Mouse (Mus musculus): ENCODE results near the gene Fgf18. TPM values are rescaled to one million over a fixed set of nuclear protein-coding genes. Genes with fewer than 3 reads are reported as not detected.

Fgf18 gene
- polyA plus RNA-seq, 1 experiment from 2014 or later: 3.8 TPM

DNA sequence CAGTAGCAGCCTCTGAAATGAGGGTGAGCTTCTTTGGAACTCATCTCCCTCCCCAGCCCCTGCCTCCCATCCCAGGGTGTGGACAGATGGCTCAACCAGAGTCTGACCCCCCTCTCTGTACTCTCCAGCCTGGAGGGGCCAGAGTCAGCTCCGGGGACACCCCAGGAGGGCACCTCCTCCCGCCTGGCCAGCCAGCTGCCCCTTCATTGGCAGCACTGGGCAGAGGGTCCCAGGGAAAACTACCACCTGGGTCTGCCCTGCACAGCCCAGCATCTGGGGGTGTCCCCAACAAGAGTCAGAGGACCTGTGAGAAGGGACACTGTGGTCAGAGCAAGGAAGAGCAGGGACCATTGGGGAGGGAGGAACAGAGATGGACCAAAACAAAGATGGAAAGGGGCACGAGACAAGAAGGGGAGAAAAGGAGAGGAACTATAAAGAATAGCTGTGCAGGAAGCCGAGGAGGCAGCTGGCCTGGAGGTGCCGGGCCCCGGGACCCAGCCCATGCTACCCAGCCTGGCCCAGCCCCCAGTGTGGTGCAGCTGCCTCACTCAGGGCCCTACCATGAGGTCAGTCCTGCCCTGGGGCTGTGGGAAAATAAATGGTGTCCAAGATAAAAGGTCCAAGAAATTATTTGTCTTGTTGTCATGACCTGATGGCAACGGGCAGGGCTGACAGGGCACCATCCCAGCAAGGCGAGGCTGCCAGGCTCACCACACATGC, 14.4 kb downstream of the Fgf18 start:
- no peaks in the 10 kb centered on the region for H3K9me3 ChIP-seq
- H3K36me3 ChIP-seq (replicated peaks): no peaks in the 10 kb centered on the region
- H3K27ac ChIP-seq: no peak overlapping the region
- no peak overlapping the region for H3K9ac ChIP-seq
- H3K4me3 ChIP-seq: no peak overlapping the region
- WGBS: 73% methylated on average over 8 of the region's 8 CpGs
- H3K4me1 ChIP-seq: no peaks in the 10 kb centered on the region
- H3K4me2 ChIP-seq: no peak overlapping the region
- no peaks in the 10 kb centered on the region for H3K27me3 ChIP-seq (replicated peaks)
- ATAC-seq (replicated peaks): no peak

DNA sequence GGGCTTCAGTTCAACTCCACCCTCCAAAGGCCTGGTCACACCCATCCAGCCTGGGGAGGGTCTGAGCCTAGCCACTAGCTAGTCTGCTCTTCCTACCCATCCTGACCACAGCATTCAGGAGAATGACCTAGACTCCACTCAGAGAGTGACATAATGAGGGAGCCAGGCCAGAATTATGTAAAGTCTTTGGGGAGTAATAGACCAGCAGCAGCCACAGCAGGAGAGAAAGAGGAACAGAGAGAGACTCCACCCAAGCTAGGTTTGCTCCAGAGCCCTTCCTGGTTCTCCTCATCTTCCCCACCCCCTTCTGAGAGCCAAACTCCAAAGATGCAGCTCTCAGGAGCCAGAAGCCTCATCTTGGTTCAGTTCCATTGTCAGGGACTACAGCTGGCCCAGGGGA, 20.1 kb downstream of the Fgf18 start:
- Histone ChIP-seq H3K4me3 (no peak overlapping the region), H3K4me2 (no peak overlapping the region), H3K27ac (no peak overlapping the region), H3K36me3 (replicated peaks) (no peaks in the 10 kb centered on the region), H3K9ac (no peak overlapping the region), H3K9me3 (no peaks in the 10 kb centered on the region), H3K27me3 (replicated peaks) (no peaks in the 10 kb centered on the region; the same call in 1 of the 2 replicates), H3K4me1 (peaks cover 6% of the 10 kb centered on the region; the same call in 1 of the 2 replicates)
- no peak for ATAC-seq (replicated peaks)

DNA sequence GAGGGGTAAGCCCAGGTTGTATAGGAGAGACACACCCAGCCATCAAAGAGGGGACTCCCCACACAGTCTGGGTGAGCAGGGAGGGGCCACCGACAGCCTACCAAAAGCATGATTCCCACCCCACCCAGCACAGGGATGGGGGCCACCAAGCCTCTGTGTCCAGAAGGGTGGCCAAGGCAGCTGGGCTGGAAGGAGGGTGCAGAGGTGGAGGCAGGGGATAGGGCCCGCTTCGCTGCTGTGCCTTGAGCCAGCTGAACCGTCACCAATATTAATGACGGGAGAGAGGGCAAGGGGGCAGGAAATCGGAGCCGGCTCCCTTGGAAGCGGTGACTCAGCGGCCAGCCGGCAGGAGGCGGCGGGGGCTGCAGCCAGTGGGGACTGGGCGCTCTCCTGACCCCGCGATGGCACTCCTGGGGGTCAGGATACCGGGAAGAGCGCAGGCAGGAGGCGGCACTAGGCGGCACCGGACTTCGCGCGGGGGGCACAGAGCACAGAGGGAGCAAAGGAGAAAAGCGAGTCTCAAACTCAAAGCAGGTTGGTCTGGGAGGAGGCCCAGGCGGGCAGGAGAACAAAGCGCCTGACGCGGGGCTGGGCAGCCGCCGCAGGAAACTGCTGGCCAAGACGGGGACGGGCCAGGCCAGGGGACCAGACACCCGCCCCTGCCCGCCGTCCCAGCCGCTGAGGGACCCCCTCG, 24.5 kb downstream of the Fgf18 start:
- 6% methylated on average over 33 of the region's 37 CpGs for WGBS
- Histone ChIP-seq H3K36me3 (replicated peaks) (no peaks in the 10 kb centered on the region), H3K27me3 (replicated peaks) (no peaks in the 10 kb centered on the region; the same call in 1 of the 2 replicates), H3K9ac (peak overlapping the region; percentile 31; the same call in 1 of the 2 replicates), H3K4me2 (peak overlapping the region; percentile 55), H3K27ac (no peak overlapping the region), H3K4me3 (peak overlapping the region; percentile 27), H3K9me3 (no peaks in the 10 kb centered on the region), H3K4me1 (peaks cover 6% of the 10 kb centered on the region; the same call in 1 of the 2 replicates)
- ATAC-seq (replicated peaks): peak; percentile 55

DNA sequence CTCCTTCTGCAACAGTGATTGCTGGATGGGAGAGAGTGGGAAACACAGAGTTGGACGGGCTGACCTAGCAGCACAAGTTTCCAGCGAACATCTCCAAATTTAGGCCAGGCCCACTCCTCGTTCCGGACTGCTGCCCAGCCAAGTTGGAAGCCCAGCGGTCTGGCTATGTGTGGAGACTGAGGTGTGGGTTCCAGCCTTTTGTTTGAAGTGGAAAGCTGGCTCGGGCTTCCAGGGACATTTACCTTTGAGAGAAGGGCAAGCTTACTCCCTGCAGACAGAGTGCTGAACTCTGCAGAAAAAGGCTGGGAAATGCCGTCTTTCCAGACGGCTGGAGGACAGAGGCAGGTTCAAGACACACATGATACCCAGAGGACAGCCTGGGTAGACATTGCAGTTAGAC, 27.6 kb downstream of the Fgf18 start:
- Histone ChIP-seq H3K4me2 (no peak overlapping the region), H3K4me3 (no peak overlapping the region), H3K27ac (no peak overlapping the region), H3K9ac (no peak overlapping the region), H3K9me3 (no peaks in the 10 kb centered on the region), H3K36me3 (replicated peaks) (no peaks in the 10 kb centered on the region), H3K27me3 (replicated peaks) (no peaks in the 10 kb centered on the region; the same call in 1 of the 2 replicates), H3K4me1 (peaks cover 6% of the 10 kb centered on the region; the same call in 1 of the 2 replicates)
- WGBS: 72% methylated on average over 8 of the region's 8 CpGs
- no peak for ATAC-seq (replicated peaks)

DNA sequence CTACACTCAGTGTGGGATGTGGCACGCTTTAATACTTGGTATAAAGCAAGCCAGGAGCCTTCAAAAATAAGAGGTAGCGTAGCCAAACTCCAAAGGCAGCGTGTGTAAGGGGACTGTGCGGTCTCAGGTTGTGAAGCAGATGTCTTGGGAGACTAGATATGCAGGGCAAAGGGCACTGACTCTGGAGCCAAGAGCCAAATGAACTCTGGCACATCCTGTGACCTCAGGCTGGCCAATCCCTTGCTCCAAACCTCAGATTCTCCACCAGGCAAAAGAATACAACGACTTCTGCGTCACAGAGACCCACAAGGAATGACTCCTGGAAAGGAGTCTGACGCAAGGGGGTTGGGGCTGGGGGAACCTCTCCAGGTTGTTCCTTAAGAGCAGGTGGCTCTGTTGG, 28.1 kb downstream of the Fgf18 start:
- ATAC-seq (replicated peaks): no peak
- no peak overlapping the region for H3K27ac ChIP-seq

DNA sequence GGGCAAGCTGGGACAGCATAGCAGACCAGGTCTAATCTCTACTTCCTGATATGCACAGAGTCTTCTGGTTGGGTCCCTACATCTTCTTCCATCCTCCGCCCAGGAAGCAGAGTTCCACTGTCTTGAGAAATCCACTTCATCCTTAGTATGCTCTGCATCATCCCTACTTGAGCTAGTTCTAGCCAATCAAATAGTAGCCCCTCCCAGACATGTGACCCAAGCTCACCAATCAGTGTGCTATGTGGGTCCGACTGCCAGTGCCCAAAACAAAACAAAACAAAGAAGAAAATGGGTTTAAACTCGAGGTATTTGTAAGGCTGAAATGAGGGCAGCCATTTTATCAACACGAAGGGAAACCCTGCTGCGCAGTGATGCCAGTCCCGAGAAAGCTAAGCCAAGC, 28.7 kb downstream of the Fgf18 start:
- H3K9ac ChIP-seq: no peak overlapping the region
- peaks cover 6% of the 10 kb centered on the region; the same call in 1 of the 2 replicates for H3K4me1 ChIP-seq
- 78% methylated on average over 6 of the region's 6 CpGs for WGBS
- no peaks in the 10 kb centered on the region for H3K36me3 ChIP-seq (replicated peaks)
- no peak overlapping the region for H3K4me2 ChIP-seq
- H3K4me3 ChIP-seq: no peak overlapping the region
- H3K27me3 ChIP-seq (replicated peaks): no peaks in the 10 kb centered on the region; the same call in 1 of the 2 replicates
- no peaks in the 10 kb centered on the region for H3K9me3 ChIP-seq
- no peak overlapping the region for H3K27ac ChIP-seq
- no peak for ATAC-seq (replicated peaks)

More for the DNA sequence above, 28.1 kb downstream of the Fgf18 start:
- no peak overlapping the region for H3K4me2 ChIP-seq
- H3K9me3 ChIP-seq: no peaks in the 10 kb centered on the region
- H3K9ac ChIP-seq: no peak overlapping the region
- 91% methylated on average over 7 of the region's 7 CpGs for WGBS
- H3K4me3 ChIP-seq: no peak overlapping the region
- peaks cover 6% of the 10 kb centered on the region; the same call in 1 of the 2 replicates for H3K4me1 ChIP-seq
- no peaks in the 10 kb centered on the region for H3K36me3 ChIP-seq (replicated peaks)
- no peaks in the 10 kb centered on the region; the same call in 1 of the 2 replicates for H3K27me3 ChIP-seq (replicated peaks)

DNA sequence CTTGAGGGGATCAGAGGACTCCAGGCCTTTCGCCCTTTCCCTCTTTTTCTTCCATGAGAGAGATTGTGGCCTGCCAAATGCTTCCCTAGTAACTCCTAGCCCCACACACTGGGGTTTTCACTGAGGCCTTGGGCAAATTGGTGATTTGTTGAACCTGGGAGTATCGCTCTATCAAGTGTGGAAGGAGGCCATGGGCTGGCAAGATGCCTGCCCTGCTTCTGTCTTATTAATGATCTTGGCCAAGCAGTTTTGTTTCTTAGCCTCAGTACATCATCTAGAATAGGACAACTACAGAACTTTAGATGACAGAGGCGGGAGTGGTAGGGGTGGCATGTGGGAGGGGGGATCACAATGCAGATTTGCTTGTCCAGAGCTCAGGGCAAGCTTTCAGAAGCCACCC, 31.4 kb downstream of the Fgf18 start:
- no peaks in the 10 kb centered on the region for H3K4me1 ChIP-seq
- H3K9me3 ChIP-seq: no peaks in the 10 kb centered on the region
- no peak for ATAC-seq (replicated peaks)
- WGBS: 78% methylated on average over 3 of the region's 3 CpGs
- no peaks in the 10 kb centered on the region for H3K27me3 ChIP-seq (replicated peaks)
- H3K4me3 ChIP-seq: no peak overlapping the region
- H3K4me2 ChIP-seq: no peak overlapping the region
- no peak overlapping the region for H3K27ac ChIP-seq
- H3K36me3 ChIP-seq (replicated peaks): no peaks in the 10 kb centered on the region
- no peak overlapping the region for H3K9ac ChIP-seq

DNA sequence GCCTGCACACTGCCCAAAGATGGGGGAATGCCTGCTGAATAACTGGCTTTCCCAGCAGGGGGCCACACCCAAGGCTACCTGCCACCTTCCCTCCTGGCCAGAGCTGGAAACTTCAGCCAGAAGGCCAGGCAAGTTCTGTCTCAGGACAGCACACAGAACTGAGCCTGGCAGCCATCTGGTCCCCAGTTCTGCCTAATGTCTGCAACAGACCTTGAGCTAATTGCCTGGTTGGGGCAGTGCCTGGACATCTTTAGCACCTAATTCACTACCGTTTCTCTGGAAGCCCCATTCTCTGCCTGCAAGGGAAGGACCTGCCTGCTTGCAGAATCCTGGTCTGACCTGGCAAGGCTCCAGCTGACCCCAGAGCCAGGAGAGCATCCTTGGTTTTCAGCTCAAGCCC, 34.8 kb downstream of the Fgf18 start:
- Histone ChIP-seq H3K4me2 (no peak overlapping the region), H3K9me3 (no peaks in the 10 kb centered on the region), H3K36me3 (replicated peaks) (no peaks in the 10 kb centered on the region), H3K4me1 (no peaks in the 10 kb centered on the region), H3K4me3 (no peak overlapping the region), H3K27me3 (replicated peaks) (no peaks in the 10 kb centered on the region), H3K9ac (no peak overlapping the region), H3K27ac (no peak overlapping the region)
- ATAC-seq (replicated peaks): no peak
- WGBS: 35% methylated on average over 1 of the region's 1 CpGs

DNA sequence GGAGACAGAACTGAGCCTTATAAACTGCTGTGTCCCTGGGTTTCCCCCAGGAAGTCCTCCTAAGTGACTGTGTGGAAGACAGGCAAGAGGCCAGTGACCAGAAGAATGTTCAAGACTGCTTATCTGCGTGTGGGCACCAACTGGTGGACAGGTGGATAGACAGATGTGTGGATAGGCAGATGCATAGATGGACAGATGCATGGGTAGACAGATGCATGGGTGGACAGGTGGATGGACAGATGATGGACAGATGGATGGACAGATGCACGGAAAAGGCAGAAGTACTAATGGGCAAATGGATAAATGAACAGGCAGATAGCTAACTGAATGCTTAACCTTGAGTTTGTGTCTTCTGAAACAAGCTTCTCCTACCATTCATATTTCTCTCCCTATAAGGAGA, 37.1 kb downstream of the Fgf18 start:
- Histone ChIP-seq H3K4me2 (no peak overlapping the region), H3K27ac (no peak overlapping the region), H3K4me1 (no peaks in the 10 kb centered on the region), H3K27me3 (replicated peaks) (no peaks in the 10 kb centered on the region), H3K36me3 (replicated peaks) (no peaks in the 10 kb centered on the region), H3K4me3 (no peak overlapping the region), H3K9me3 (no peaks in the 10 kb centered on the region), H3K9ac (no peak overlapping the region)
- no peak for ATAC-seq (replicated peaks)
- WGBS: 76% methylated on average over 2 of the region's 2 CpGs

DNA sequence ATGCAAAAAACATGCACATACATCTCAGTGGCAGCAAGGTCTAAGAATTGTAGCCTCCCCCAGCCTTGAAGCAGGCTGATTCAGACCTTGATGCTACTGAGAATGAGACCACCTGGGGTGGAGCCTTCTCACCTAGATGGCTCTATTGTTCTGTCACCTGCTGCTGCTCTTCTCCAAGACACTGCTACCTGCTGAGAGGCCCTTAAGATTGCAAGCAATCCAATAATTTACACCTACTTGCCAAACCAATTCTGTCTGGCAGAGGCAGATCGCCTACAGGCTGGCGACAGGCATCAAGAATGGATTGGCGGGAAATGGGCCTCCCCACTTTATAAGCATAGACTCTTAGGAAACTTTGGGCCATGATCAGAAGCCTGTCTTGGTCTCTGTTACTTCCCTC, 39.7 kb downstream of the Fgf18 start:
- 56% methylated on average over 3 of the region's 3 CpGs for WGBS
- ATAC-seq (replicated peaks): no peak

DNA sequence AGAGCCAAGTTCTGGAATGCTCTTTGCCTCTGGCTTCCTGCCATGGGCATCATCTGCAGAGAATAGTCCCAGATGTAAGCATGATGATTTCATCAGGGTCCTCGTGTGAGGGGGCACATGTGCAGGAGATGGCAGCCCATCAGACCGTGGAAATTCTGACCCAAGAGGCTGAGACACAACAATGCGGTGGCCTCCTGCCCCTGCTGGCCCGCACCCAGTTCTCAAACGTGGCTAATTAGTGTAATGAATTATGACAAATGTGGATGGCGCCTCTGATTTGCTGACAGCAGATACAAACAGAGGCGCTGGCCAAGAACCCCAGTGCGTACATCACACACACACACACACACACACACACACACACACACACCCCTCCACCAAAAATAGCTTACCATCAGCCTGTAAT, 42.3 kb downstream of the Fgf18 start:
- no peak for ATAC-seq (replicated peaks)
- no peak overlapping the region for H3K27ac ChIP-seq
- H3K9me3 ChIP-seq: no peaks in the 10 kb centered on the region
- H3K36me3 ChIP-seq (replicated peaks): no peaks in the 10 kb centered on the region
- H3K4me3 ChIP-seq: no peak overlapping the region
- no peak overlapping the region for H3K4me2 ChIP-seq
- WGBS: 62% methylated on average over 8 of the region's 8 CpGs
- H3K9ac ChIP-seq: no peak overlapping the region
- H3K4me1 ChIP-seq: peaks cover 4% of the 10 kb centered on the region; the same call in 1 of the 2 replicates
- H3K27me3 ChIP-seq (replicated peaks): no peaks in the 10 kb centered on the region

More for the DNA sequence above, 39.7 kb downstream of the Fgf18 start:
- H3K9ac ChIP-seq: no peak overlapping the region
- no peak overlapping the region for H3K4me3 ChIP-seq
- no peak overlapping the region for H3K4me2 ChIP-seq
- no peak overlapping the region for H3K27ac ChIP-seq
- H3K9me3 ChIP-seq: no peaks in the 10 kb centered on the region
- no peaks in the 10 kb centered on the region for H3K27me3 ChIP-seq (replicated peaks)
- H3K36me3 ChIP-seq (replicated peaks): no peaks in the 10 kb centered on the region
- H3K4me1 ChIP-seq: no peaks in the 10 kb centered on the region

DNA sequence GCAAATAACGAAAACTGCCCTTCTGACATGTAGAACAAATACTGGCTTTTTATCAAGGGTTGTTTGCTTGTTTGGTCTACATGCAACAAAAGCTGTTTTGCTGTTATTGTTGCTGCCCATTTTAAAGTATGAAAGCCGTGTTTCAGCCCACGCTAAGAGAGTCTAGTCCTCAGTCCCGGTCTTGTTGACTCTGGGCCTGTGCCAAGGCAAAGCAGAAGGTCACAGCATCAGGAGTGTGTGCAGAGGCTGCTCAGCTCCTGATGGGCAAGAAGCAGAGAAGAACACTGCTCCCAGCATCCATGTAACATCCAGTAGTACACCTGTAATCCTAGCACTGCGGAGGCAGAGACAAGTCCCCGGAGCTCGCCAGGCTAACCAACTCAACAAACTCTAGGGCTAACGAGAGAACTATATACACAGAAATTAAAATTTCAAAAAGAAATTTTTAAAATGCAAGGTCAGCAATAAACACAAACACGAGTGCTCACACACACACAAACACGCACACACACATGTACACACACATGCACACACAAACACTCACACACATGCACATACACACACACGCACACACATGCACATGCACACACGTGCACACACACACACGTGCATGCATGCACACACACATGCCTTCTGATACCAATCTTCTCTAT, 43.8 kb downstream of the Fgf18 start:
- no peak overlapping the region for H3K9ac ChIP-seq
- no peaks in the 10 kb centered on the region for H3K9me3 ChIP-seq
- no peaks in the 10 kb centered on the region for H3K36me3 ChIP-seq (replicated peaks)
- H3K27me3 ChIP-seq (replicated peaks): no peaks in the 10 kb centered on the region
- 87% methylated on average over 13 of the region's 13 CpGs for WGBS
- H3K27ac ChIP-seq: no peak overlapping the region
- no peak for ATAC-seq (replicated peaks)
- H3K4me3 ChIP-seq: no peak overlapping the region
- peaks cover 8% of the 10 kb centered on the region; the same call in 1 of the 2 replicates for H3K4me1 ChIP-seq
- no peak overlapping the region for H3K4me2 ChIP-seq

All from midbrain, embryonic 15.5 days (tissue).